Mouse (Mus musculus) spleen, postnatal 10 days (tissue): ENCODE data around the gene Utp11.

ENCODE experiments used
- DNase-seq, 2 experiments: peaks; one replicate each; pipeline ENCODE4 v3.0.0; 2021 to 2022; ENCODE audit warnings: low spot score in 2 of 2

Gene Utp11

GRCm38 (mm10) chr4:124632856-124633255 lies 60.5 kb downstream of the Utp11 start:
- no peak for DNase-seq

DNA sequence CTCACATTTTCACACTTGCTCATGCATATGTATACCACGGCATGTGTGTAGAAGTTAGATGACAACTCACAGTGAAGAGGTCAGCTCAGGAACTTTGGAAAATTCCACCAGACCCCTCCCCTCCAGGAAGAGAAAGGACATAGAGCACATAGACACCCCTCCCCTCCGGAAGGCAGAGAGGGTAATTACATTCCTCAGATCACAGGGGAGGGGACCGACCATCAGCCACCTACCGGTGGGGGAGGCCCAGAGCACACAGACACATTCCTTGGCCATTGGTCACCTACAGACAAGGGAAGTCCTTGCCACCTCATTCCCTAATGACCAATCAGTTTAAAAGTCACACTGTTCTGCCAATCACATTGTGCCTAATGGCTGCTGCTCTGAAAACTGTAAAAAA lies 61.9 kb downstream of the Utp11 start:
- DNase-seq: no peak
